Mouse (Mus musculus) T-helper 17 cell (primary cell): ENCODE measurements around the gene Fbxw2.
"Not testable (repeated sequence)": the region's sequence is repeated elsewhere in the genome, so short reads cannot be mapped to it uniquely, and the experiment has no call there.

Source experiments
- in situ Hi-C, 2 experiments: fragments of 300-600 bp; cut with MboI, MseI; formaldehyde crosslinking; loops; 1 replicate in 1 of 2; 2 replicates in 1 of 2; pipeline ENCODE4 v1.15.1; 2025; ENCODE audit warnings: high pct_unique_total_duplicates in 2 of 2

Fbxw2 gene

GRCm38 (mm10) chr2:34812706-34813105 is 13.4 kb downstream of the Fbxw2 start:
- in situ Hi-C loops, result no loop called here

GRCm38 (mm10) chr2:34810775-34811174 is 15.3 kb downstream of the Fbxw2 start:
- in situ Hi-C loops, result no loop called here

DNA sequence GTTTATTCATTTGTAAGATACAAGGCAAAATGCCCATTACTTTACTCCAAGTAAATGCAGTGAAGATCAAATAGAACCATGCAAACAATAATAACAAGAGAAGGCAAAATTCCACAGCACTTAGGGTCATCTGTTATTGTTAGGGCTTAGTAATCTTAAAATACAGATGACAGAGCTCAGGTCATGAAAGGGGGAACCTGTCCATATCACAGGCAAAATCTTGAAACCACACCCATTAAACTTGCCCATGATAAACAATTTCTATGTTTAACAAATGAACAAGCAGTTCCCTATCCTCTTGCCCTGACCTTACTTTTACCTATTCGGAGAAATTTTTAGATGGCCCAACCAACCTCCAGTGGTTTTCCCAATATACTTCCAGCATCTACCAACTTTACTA is 16.5 kb downstream of the Fbxw2 start:
- in situ Hi-C loops, result no loop called here

DNA sequence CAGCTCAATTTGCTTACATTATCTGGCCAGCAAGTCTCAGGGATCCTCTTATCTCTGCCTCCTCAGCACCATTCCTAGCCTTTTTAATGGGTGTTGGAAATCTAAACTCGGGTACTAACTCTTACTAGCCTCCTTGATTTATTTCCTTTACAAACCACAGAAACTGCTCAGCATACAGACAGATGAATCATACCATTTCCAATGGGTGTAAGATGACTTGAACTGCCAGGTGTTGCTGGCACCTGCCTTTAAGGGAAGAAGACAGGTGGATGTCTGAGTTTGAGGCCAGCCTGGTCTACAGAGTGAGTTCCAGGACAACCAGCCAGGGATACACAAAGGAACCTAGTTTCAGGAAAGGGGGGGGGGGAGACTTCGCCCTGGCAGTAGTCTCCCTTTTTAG is 18.1 kb downstream of the Fbxw2 start:
- in situ Hi-C loops, result no loop called here

DNA sequence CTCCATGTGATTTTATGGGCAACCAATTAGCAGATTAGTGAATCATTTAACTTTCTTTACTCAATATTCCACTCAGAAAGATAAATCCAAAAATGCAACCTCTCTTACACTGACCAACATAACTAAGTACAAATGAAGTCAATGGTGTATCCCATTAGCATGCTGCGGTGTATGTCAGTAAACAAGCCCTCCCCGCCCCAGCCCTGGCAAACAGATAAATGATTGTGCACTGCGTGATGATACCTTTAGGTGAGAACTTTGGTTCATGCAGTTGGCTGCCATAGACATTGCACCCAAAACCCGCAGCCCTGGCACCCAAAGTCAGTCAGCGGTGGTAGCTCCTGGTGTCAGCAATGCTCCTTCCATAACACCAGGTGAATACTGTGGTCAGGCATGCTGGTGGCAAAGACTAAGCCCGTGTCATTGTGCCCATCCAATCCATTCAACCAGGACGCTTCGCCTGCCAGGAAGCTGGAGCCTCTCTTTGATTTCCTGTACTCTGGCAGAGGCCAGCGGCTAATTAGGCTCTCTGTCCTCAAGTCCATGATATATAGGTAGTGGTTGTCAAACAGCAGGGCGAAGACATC is 20.7 kb downstream of the Fbxw2 start:
- in situ Hi-C loops, result no loop called here

DNA sequence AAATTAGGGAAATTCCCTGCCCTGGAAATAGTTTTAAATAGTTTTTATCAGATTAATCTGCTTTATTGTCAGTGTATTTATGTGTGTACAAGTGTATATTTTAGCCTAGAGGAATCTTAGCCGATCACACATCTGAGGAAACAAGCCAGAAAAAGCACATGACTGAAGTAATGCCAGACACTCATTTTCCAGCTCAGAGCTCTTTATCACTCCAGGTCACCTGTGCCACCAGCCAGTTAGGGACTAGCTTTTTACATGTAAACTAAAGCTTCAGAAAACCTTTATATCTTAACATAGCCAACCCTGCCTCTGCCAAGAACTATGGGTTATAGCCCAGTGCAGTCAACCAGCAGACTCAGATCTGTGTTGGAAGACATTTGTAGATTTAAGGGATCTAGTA is 21.3 kb downstream of the Fbxw2 start:
- in situ Hi-C loops, result no loop called here

DNA sequence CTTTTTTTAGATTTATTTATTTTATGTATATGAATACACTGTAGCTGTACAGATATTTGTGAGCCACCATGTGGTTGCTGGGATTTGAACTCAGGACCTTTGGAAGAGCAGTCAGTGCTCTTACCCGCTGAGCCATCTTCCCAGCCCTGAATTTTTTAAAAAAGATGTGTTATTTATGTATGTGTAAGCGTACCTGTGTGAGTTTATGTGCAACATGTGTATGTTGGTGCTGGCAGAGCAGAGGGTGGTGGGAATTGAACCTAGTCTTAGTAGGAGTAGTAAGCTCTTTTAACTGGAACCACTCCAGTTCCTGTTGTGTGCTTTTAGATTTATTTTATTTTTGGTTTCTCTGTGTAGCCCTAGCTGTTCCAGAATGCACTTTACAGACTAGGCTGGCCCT is 21.9 kb downstream of the Fbxw2 start:
- in situ Hi-C loops, result no loop called here

DNA sequence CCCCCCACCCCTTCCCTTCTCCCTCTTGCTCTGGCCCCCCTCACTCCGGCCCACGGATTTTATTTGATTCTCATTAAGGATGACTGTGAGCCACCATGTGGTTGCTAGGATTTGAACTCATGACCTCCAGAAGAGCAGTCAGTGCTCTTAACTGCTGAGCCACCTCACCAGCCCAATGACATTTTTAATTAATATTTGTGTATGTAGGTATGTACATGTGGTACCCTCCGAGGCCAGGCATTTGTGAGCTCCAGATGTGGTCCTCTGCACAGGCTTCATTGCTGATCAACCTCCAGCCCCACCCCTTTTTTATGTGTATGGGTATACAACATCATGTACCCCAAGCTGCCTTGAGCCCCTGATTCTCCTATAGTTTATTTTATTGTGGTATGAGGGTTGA is 22.4 kb downstream of the Fbxw2 start:
- in situ Hi-C loops, result no loop called here

DNA sequence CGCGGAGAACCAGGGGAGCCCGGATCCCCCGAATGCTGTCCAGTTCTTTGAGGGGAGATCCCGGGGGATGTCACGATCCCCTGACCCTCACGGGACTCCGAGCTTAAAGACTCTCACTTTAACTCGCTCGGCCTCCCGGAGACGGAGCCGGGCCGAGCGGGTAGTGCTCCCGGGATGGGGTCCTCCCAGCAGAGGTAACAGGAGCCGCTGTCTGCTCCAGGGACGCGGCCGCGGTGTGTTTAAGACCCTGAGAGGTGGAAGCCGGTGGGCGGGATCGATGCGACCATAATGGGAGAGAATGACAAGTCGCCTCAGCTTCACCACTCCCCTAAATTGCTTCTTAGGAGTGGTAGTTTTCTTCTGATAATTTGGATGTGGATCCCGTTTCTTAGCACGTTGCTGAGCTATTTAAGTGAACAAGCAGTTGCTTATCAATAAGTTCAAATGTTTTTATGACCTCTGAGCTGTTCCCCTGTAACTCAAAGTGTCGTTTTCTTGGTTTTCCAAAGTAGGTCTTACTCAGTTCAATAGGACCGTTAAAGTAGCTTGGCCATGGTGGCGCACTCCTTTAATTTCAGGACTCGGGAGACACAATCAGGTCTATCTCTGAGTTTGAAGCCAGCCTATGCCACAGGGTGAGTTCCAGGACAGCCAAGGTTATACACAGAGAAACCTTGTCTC is 23.4 kb downstream of the Fbxw2 start:
- in situ Hi-C loops, result not testable (repeated sequence)

GRCm38 (mm10) chr2:34801516-34802482 is 24.3 kb downstream of the Fbxw2 start:
- in situ Hi-C loops, result no loop called here

- in situ Hi-C loops, result no loop called here
Observed at GRCm38 (mm10) chr2:34800371-34800770, 25.7 kb downstream of the Fbxw2 start.

DNA sequence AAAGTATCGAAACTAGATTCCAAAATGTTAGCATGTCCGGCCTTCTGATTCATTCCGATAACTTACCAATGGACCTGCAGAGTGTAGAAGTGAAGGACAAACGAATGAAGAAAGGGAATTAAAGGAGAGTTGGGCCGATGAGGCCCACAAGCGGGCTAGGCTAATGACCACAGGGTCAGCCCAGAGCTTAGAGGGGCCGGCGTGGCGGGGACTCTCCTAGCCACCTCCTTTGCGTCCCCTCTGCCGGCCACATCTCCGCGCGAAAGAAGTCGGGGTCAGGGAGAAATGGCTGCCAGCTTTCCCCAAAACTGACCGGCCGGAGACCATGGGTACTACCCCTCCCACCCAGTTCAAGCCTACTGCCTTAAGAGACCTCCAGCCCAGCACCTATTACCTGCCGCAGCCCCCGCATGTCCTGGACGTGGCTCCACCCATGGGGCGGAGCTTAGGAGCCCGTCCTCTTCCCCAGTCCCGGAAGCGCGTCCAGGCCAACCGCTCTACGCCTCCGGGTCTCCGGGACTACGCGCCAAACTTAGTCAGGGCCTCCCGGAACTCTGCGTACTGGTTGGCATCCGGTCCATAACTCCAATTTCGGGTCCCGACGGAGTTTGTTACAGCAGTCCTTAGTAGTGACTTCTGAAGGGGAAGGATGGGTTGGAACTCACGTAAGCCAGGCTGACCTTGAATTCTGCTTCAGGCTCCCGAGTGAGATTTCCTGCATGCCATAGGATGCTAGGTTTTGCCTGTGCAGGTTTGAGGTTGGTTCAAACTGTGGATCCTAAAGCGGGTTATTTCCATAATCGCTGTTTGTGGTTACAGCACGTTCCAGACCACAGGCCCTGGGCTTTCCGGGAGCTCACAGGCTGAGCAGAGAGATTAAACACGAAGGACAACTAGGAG is 26.5 kb downstream of the Fbxw2 start, which contains the start of gene Rabepk:
TSS of gene Rabepk (minus strand) at position 556 of the 900 bp plus-strand sequence.
- in situ Hi-C loops, result no loop called here

DNA sequence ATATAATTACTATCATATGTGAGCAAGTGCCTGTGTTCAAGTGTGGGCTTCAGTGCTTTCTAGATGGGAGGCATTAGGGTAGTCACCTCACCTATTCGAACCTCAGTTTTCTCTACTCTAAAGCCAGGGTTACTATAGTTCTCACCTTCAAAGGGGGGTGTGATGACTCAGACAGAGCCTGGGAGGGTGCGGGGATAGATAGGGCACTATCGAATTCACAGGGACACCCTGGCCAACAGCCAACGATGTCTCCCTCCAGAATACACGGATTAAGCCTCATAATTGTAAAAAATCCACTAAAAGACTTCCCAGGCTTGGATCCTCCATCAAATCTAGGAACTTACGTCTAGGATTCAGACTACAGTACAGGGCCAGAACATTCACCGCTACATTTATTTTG is 30.7 kb downstream of the Fbxw2 start:
- in situ Hi-C loops, result no loop called here

DNA sequence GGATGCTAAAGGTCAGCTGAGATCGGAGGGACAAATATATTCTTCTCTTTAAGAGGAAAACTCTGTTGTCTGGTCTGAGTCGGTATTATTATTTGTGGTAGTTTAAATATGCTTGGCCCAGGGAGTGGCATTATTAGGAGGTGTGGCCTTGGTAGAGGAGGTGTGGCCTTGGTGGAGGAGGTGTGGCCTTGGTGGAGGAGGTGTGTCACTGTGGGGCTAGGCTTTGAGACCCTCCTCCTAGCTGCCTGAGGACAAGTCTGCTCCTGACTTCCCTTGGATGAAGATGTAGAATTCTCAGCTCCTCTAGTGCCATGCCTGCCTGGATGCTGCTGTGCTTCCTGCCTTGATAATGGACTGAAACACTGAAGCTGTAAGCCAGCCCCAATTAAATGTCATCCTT is 31.6 kb downstream of the Fbxw2 start:
- in situ Hi-C loops, result no loop called here

GRCm38 (mm10) chr2:34792543-34792942 is 33.6 kb downstream of the Fbxw2 start:
- in situ Hi-C loops, result not testable (repeated sequence)

DNA sequence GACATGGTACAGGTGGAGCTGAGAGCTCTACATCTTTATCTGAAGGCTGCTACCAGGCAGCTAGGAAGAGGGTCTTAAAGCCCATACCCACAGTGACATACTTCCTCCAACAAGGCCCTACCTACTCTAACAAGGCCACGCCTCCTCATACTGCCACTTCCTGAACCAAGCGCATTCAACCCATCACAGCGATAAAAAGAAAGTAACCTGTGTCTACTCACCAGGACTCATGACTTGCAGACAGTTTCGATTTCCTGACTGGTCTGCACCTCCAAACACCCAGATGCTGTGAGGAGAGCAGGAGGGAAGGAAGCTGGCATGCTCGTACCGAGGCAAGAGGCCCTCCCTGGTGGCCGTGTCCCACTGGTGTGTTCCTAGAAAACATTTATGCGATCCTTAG is 35.8 kb downstream of the Fbxw2 start:
- in situ Hi-C loops, result no loop called here

- in situ Hi-C loops, result no loop called here
Observed at GRCm38 (mm10) chr2:34784085-34784484, 42.0 kb downstream of the Fbxw2 start.

DNA sequence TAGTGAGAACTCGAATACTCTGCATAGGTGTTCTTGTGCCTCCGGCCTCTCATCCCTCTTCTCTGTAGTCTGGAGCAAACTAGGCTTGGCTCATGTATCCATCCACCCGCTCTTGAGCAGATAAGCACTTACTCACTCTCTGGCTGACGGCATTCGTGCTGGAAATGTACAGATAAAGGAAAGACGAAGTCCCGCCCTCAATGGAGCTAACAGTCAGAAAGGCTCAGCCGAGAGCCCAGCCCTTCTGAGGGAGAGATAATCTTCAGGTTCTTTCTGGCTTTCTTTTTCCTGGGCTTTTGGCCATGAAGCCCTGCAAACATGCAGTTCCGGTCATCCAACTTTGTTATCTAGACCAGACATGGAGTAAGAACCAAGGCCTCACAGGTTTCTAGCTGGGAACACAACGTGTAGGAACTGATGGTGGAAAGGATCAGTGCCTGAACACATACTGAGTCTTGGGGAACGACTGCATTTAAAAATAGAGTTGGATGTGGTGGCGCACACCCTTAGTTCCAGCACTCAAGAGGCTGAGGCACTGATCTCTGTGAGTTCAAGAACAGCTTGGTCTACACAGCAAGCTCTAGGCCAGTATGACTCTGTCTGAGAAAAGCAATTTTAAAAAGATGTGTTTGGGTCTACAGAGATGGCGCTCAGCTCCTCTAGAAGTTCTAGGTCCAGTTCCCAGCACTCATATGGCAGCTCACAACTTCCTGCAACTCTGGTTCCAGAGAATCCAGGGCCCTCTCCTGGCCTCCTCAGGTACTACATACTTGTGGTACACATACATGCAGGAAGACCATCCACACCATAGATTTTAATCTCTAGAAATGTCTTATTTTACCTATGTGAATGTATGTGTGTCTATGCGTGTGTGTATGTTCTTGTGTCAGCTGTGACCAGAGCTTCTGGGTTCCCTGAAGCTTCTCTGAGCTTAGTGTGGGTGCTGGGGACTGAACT is 42.8 kb downstream of the Fbxw2 start:
- in situ Hi-C loops, result no loop called here

DNA sequence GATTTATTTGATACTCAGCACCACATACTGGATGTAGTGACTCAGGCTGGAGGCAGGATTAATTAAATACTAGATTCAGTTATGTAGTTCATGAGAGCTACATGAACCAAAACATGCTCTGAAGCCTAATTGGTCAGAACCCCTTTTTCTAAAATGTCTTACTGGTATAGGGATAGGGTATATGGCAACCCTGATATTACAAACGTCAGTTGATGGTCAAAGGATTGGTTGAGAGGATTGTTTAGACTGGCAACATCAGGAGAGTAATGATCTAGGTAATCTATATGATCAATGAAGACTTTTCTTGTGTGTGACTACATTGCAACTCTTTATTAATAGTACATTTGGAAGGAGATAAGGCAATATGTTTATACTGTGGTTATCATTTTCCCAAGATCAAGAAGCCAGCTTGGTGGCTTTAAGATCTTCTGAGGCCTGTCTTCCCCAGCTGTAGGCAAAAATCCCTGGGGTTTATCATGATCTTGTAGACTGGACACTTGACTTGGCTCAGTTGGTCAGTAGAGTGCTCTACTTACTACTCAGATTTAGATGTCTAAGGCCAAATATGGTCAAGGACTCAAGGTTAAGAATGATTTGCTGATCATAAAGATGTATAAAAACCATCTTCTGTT is 48.8 kb downstream of the Fbxw2 start:
- in situ Hi-C loops, result loop anchor here in 1 of 2 experiments (10.0 kb wide), 1 partner anchor 1813 kb away; the partner anchor contains the start of genes Lrsam1 and Rpl12
